Mouse (Mus musculus) ES-E14 (cell line): ENCODE data around the gene Cemip.

Experiments
- CHD2 ChIP-seq: IDR thresholded peaks from 2 replicates; pipeline ENCODE4 v1.6.1; 2014; ENCODE audit warnings: mild to moderate bottlenecking, low read depth, low read length, inconsistent platforms
- HCFC1 ChIP-seq: IDR thresholded peaks from 2 replicates; pipeline ENCODE4 v1.6.1; 2012; ENCODE audit warnings: low read length, inconsistent platforms, borderline replicate concordance; ENCODE audit not compliant: insufficient read depth
- MAFK ChIP-seq: IDR thresholded peaks from 2 replicates; pipeline ENCODE4 v1.6.1; 2014; ENCODE audit warnings: mild to moderate bottlenecking, low read depth, low read length, inconsistent platforms; ENCODE audit not compliant: insufficient read depth
- ZC3H11A ChIP-seq: IDR thresholded peaks from 2 replicates; pipeline ENCODE4 v1.6.1; 2012; ENCODE audit warnings: low read depth, mild to moderate bottlenecking, inconsistent platforms, low read length, borderline replicate concordance

DNA sequence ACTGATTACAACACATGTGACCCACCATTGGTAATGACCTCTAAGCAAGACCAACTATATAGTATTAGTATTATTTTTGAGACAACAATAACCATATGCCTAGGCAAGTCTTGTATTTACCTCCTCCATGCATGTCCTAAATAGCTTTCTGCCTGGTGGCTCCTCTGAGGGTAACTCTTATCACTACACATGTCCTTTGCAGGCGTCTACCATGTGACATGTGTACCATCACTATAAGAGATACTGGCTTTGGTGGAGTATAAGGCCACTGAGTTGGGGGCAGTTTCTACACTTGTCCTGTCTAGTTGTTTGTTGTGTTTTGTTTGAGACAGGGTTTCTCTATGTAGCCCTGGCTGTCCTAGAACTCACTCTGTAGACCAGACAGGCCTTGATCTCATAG lies 86.7 kb downstream of the Cemip start:
- no peak for TF ChIP-seq CHD2
- no peak for TF ChIP-seq ZC3H11A
- TF ChIP-seq MAFK, result no peak
- no peak for TF ChIP-seq HCFC1
